Mouse (Mus musculus) cerebellum, adult 18-20 months (tissue): ENCODE data around the gene Kcnh5.

ENCODE experiments used
- DNase-seq, 2 experiments: peaks; one replicate each; pipeline ENCODE4 v3.0.0; 2021

Kcnh5 gene

GRCm38 (mm10) chr12:74951124-74952115, 225.7 kb downstream of the Kcnh5 start:
- peak in 1 of 2 experiments; percentile 1 for DNase-seq

- no peak for DNase-seq
Measured at GRCm38 (mm10) chr12:74901331-74901730, 275.8 kb downstream of the Kcnh5 start.

DNA sequence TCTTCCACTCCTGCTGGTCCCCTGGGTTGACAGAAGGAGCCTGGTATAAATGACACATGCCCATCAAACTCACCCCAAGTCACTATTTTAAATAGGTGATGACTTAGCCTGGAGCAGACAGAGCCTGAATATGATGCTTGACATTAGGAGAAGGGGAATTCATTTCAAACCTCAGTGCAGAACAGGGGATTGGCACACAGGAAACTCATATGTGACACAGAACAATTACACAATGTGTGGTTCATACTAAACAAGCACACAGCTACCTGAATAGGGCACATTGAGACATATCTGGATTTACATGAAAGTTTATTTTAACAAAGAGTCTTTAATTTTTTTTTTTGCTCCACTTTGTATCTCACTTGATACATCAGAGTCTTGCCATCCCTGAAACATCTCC, 276.4 kb downstream of the Kcnh5 start:
- no peak for DNase-seq

- DNase-seq = no peak
Measured at GRCm38 (mm10) chr12:74899055-74899454, 278.1 kb downstream of the Kcnh5 start.

DNA sequence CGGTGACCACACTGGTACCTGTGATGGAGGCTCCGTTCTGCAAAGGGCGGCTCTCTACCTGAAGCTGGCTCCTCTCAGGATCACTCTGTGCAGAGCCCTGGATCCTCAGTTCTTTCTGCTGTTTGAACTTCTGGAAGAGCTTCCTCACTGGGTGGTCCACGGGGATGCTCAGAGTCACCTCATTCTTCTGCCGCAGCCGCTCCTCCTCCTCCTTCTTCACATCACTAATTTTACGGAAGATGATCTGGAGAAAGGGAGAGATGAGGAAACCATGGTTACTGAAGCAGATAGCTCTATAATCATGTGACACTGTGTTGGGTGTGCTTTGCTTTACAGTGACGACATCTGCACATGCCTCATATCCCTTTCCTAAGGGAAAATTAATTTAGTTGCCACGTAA, 278.9 kb downstream of the Kcnh5 start:
- DNase-seq = no peak

DNA sequence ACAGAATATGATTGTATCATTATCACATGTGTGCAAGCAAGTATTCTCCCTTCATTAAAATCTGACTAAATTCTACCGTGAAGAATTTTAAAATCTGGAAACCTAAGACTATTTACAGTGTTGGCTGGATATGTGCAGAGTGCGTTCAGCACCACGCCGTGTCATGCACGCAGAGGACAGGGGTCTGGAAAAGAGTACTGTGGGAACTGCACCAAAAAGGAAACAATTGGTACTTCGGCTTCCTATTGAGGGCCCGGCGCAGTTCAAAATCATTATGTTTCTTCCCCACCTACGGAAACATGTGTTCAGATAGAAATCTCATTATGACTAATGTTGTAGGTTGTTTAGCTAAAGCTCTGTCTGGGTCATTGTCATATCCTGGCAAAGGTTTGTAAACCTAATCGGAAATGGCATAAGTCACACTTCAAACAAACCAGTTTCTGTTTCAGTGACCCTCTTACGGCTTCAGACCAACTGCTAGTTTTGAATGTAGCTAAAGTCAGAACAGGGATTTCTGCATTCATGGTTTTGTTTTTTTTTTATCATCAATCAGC, 282.2 kb downstream of the Kcnh5 start:
- no peak for DNase-seq

GRCm38 (mm10) chr12:74889419-74889818, 287.7 kb downstream of the Kcnh5 start:
- DNase-seq = no peak

- DNase-seq = no peak
Measured at GRCm38 (mm10) chr12:74887064-74887463, 290.1 kb downstream of the Kcnh5 start.

- no peak for DNase-seq
Measured at GRCm38 (mm10) chr12:74881344-74881743, 295.8 kb downstream of the Kcnh5 start.

- DNase-seq = no peak
Measured at GRCm38 (mm10) chr12:74855666-74856065, 321.5 kb downstream of the Kcnh5 start.

DNA sequence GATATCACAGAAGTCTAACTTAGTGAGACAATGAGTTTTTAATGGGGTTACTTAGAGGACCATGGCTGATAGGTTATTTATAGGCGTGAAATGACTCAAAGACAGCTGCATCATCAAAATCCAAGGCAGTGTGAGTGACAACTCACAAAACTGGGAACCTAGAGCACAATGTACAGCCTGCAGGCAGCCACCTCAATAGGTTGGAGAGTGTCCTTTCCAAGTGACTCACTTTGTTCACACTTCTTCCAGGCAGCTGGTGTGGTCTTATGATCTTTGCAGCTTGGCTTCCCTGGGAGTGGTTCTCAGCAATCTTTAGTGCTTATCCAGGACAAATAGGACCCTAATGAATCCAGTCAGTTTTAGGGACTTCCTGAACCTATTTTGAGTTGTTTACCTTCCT, 322.9 kb downstream of the Kcnh5 start:
- DNase-seq = no peak

GRCm38 (mm10) chr12:74850323-74850722, 326.8 kb downstream of the Kcnh5 start:
- DNase-seq = no peak

DNA sequence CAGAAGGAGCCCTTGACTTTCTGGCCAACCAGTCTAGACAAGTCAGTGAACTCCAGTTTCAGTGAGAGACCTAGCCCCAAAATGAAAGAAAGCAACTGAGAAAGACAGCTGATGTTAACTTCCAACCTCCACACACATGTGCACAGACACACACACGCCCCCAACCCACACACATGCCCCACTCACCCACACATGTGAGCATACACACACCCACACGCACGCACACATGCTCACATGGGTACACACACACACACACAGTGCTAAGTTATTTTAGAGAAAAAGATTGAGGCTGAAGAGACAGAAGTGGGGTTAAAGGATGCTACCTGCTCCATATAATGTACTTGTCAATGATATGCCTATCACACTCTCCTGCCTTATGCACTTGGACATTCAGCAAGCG, 327.2 kb downstream of the Kcnh5 start:
- no peak for DNase-seq

DNA sequence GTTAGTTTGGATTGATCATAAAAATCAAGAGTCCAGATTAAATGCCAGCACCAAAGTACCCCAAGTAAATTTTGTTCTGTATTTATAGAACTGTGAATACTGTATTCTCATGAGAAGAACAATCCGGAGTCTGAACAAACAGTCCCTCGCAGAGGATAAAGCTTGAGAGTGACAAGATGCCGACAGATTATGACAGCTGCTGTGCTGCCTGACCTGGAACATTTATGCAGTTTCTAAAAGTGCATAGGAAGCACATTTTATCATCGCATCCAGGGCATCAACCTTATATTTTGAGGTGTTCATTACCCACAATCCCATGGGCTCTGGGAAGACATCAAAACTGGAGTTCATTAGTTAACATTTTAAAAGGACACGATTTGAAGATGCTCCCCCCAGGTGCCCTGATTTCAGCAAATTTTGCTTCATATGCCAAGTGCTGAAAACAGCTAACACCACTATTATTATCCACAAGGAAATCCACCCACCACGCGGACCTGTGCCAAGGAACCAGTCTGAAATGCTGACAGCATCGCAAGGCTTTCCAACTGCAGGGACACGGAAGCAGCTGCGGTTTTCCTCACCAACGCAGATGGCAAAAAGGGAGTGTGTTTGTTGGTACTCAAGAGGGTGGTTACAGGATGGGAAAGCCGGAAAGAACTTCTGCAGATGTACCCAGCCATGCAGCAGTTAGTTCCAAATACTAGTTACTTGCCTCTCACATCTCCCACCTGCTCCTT, 328.4 kb downstream of the Kcnh5 start:
- peak in 1 of 2 experiments; percentile 7 for DNase-seq
